Mouse (Mus musculus): ENCODE measurements around the gene Elmod3.

Elmod3 gene

DNA sequence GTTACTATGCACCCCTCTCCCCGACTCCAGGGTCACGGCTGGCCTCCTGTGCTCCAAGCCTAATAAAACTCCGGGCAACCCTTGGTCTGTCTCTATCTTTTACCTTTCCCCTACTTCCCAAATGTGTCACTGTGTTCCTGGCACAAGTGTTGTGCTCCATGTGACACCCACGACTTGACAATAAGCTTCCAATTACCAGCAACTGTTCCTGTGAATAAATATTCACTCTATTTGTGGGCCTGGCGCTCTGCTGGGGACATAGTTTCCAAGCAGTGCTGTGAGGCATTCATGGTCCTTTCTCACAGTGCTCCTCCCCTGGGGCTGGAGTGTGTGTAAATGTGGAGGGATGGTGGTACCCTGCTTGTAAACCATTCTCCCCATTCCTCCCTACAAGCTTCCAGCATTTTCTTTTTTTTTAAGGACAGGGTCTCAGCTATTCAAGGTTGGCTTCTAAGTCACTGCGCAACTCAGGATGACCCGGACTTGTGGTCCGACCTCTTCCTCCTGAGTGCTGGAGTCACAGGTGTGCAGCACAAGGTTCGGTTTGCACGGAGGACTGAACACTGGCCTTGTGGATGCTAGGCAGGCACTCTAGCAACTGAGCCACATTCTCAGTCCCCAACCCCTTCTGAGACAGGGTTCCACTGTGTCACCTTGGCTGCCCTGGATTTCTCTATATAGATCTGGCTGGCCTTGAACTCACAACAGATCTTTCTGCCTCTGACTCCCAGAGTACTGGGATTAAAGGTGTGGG is 27.4 kb downstream of the Elmod3 start:
- in situ Hi-C loops (cut with MboI, MseI), result no loop called here

DNA sequence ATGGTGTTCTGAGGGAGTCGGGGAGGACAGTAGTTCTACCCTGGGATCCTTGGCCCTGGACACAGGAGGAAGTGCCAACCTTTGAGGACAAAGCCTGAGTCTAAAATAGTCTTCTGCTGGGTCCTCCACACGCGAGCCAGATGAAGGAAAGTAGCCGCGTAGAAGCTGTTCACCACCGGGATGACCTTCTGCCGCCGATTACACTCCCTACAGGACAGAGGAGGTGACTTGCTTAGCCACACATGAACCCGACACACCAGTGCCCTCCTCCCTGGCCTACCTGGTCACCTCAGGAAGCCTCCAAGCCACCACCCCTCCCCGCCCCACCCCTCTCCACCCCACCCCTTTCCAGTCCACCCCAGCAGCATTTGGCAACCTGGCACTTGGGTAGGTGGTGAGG is 29.5 kb downstream of the Elmod3 start:
- in situ Hi-C loops (cut with MboI, MseI), result loop anchor here (5.0 kb wide), 1 partner anchor 141 kb away; no protein-coding TSS in a partner anchor

DNA sequence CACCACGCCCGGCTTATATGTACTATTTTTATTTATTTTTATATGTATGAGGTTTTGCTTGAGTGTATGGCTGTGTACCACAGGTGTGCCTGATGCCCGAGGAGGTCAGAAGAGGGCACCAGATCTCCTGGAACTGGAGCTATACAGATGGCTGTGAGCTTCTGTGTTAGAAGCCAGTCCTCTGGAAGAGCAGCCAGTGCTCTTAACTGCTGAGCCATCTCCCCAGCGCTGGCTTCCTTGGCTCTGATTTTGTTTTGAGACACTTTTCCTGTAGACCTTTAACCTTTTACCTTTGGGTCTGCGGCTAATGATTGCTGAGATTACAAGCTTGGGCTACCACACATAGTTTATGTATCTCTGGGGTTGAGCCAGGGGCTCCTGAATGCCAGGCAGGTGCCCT is 30.7 kb downstream of the Elmod3 start:
- in situ Hi-C loops (cut with MboI, MseI), result loop anchor here (5.0 kb wide), 1 partner anchor 140 kb away; no protein-coding TSS in a partner anchor

DNA sequence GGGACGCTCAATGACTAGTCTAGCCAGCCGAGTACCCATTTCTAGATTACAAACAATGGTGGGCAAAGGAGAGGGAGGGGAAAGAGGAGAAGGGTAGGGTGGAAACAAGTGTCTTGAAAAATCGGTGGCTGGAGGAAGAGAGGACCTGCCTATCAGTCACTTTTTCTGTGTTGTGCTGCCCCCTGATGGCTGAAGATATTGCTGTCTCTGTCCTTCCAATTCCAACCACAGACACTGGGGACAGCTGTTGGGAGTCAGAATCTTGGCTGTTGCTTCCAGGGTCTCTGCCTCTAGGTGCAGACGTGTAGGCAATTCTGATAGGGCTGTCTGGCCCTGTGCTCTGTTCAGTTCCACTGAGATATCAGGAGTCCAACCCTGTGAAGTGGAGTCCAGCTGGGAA is 32.2 kb downstream of the Elmod3 start:
- in situ Hi-C loops (cut with MboI, MseI), result loop anchor here (5.0 kb wide), 1 partner anchor 139 kb away; no protein-coding TSS in a partner anchor

DNA sequence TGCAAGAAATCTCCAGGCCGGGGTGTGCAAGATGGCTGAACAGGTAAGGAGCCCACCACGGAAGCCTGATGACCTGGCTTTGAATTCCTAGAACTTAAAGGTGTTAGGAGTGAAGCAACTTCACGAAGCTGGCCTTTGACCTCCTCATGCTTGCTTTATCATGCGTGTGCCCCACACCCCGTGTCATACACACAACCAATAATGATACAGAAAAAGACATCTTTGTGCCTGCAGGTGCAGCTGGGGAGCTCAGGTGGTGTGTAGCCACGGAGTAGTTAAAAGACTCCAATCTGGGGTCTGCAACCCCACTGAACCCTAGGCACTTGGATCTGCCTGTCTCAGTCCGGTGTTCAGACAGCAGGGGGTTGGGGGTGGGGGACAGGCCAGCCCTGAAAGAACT is 32.7 kb downstream of the Elmod3 start:
- in situ Hi-C loops (cut with MboI, MseI), result loop anchor here (5.0 kb wide), 1 partner anchor 138 kb away; no protein-coding TSS in a partner anchor

DNA sequence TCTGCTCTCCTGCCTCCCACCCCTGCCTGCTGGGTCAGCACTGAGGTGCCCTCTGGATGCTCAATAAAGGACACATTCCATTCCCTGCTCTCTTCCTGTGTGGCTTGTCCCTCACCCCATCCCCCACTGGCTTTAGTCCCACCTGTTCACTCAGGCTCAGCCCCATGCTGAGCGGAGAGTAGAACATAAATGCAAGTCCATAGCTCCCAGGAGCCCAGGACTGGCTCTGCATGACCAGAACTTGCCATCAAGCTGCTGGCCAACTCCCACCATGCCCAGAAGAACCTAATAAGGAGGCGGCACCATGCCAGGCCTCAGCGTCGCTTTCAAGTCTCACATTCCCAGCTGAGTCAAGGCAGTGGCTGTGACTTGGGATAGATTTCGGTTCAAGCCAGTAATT is 35.3 kb downstream of the Elmod3 start:
- in situ Hi-C loops (cut with MboI, MseI), result no loop called here

DNA sequence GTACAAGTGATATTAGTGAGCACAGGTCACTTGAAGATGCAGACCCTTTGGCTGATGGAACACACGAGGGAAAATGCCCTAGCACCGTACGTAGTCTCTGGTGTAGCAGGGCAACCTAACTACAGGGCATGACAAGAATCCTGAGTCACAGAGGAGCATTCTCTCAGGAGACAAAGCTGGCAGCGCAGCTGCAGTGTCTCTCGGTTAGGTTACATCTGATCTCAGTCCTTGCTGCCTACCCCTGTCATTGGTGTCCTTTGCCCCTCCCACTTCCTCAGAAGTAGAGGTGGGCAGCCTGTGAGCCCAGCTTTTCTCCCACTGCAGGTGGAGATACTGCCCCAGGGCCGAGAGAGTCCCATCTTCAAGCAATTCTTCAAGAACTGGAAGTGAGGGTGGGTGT is 35.7 kb downstream of the Elmod3 start:
- in situ Hi-C loops (cut with MboI, MseI), result no loop called here

DNA sequence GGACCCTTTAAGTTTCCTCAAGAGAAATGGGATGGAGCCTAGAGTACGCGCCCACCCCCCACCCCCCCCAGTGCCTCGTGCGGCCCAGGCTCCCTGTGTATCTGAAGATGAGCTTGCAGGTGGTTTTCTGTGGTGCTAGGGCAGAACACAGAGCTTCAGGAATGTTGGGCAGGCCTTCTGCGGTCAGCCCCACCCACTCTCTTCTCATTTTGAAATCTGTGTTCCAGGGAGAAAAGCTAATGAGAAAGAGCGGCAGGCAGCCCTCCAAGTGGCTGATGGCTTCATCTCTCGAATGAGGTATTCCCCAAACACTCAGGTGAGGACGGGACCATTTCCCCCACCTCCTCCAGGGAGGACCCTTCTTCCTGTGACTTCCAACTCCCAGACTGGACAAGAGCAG is 37.4 kb downstream of the Elmod3 start:
- in situ Hi-C loops (cut with MboI, MseI), result no loop called here

DNA sequence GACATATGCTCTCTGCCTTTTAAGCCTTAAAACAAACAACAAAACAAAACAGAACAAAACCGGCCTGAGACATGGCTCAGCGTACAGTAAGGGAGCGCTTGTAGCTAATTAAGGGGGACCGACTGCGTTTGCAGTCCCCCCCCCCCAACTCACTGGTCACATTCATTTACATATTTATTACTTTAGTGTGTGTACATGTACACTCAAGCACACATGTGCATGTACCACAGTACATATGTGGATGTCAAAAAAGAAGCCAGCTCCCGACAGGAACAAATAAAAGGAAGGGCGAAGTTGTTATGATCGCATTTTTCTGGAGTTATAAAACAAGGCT is 45.2 kb downstream of the Elmod3 start:
- in situ Hi-C loops (cut with MboI, MseI), result no loop called here

DNA sequence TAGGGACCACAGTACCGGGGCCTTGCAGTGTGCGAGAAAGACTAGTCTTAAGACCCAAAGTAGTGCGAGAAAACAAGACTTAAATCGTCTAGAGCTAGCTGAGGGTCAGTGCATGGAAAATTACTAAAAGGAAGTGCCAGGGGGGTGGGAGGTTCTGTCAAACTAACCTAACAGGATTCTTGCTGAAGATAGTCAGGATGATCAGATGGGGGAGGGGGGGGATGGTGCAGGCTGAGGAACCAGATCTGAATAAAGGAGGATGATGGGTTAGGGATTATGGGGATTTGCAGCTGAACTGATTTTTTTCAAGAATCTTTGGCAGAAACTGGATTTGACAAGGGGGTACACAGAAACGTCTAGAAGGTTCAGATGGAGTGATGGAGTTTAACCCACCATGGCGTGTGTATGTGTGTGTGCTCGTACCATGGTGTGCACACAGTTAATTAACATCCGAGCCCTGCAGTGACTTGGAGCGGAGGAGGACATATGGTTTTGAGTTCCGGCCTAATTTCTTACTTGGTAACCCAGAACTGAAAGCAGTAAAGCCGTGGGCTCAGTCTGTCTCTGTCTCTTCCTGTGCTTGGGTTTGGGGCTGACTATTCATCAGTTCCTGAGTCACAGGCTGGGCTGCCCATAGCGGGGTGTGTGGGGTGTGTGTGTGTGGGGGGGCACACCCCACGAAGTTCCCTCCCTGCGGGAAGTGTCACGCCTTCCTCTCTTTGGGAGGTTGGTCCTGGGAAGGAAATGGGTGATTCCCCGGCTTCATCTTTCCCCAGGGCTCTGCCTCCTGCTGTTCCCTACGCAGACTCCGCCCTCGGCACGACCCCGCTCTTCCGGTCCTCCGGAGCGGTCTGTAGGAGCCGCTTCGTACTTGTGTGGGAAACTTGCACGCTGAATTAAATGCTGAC is 45.8 kb downstream of the Elmod3 start:
- in situ Hi-C loops (cut with MboI, MseI), result no loop called here

DNA sequence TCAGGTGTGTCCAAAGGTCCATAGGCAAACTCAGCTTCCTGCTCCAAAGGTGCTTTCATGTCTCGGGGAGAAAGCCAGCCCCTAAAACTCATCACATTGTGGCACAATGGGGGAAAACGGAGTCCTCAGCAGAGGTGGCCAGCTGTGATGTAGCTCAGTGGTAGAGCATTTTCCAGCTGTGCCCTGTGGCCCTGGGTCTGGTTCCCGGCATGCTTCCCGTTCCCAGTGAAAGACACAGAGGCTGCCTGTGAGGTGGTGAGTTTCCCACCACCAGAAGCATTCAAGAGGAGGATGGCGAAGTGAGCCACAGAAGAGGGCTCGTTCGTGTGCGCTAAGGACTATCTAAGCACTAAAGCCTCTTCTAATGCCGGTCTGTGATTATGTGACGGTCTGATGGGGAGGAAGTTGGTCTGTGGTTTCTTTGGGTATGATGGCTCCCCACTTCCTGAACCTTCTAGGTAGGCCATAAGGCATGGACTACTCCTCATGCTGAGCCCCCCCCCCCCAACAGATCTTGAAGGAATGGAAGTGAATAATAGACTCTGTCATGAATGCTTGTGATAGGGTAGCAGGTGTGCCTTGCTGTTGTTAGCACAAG is 47.6 kb downstream of the Elmod3 start:
- in situ Hi-C loops (cut with MboI, MseI), result no loop called here

DNA sequence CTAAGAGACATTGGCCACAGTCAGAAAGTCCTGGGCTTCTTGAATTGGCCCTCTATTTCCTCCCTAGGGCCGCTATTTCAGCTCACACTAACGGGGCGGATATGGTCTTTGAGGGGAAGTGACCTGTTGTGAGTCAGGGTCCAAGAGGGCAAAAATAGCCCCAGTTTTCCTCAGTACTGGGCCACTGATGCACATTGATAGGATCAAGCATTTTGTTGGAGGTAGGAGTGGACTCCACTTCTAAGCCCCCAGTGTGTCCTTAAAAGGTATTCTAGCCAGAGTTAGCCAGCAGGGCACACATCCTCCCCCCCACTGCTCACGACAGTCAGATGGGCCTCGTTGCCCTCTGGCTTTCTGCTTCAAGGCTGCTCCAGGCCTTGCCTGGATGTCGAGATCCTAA is 48.2 kb downstream of the Elmod3 start:
- in situ Hi-C loops (cut with MboI, MseI), result no loop called here

DNA sequence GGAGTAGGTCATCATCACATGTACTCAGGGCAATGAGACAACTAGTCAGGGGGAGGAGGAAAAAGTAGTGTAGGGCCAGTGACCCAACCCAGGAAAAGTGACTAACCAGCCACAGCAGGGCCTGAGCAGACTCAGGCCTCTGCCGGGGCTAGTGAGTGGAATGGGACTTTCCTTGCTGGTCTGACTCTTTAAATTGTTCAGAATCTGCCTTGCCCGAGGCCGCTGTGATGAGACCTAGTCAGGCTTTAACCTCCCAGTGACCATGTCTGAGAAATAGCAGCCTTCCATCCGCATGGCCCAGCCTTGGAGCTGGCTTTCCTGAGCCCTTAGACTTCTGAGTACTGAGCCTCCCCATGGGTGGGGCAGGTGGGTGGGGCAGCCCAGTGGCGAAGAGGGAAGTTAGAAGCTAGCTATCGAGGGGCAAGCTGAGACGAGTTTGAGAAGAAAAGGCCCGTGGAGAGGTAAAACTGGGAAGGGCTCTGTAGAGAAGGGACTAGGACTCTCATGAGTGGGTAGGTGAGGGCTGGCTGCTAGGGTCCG is 49.1 kb downstream of the Elmod3 start:
- in situ Hi-C loops (cut with MboI, MseI), result no loop called here

DNA sequence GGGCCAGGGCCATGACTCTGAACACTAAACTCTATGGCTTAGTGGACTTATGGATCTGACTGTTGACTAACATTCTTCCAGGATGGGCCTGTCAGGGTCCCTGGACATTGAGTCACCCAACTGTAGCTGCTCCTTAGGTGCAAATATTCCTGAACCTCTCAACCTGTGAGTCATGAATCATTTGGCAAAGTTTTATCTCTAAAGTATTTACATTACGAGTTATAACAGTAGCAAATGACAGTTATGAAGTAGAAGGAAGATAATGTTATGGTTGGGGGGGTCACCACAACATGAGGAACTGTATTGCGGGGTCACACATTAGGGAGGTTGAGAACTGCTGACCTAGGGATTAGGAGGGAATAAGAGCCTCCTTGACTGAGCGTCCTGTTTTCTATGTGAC is 50.4 kb downstream of the Elmod3 start:
- in situ Hi-C loops (cut with MboI, MseI), result no loop called here

DNA sequence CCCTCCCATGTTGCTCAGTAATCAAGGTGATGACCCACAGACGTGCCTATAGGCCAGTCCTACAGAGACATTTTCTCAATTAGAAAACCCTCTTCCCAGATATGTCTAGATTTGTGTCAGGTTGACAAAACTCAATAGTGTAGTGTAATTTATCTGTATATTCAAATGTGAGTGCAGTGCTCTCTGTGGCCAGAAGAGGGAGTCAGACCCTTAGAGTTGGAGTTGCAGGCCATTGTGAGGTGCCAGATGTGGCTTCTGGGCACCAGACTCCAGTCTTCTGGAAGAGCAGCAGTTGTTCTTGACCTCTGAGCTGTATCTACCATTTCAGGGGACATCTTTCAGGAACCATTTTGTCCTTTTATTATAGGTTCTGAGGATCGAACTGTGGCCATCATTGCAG is 51.1 kb downstream of the Elmod3 start:
- in situ Hi-C loops (cut with MboI, MseI), result no loop called here

DNA sequence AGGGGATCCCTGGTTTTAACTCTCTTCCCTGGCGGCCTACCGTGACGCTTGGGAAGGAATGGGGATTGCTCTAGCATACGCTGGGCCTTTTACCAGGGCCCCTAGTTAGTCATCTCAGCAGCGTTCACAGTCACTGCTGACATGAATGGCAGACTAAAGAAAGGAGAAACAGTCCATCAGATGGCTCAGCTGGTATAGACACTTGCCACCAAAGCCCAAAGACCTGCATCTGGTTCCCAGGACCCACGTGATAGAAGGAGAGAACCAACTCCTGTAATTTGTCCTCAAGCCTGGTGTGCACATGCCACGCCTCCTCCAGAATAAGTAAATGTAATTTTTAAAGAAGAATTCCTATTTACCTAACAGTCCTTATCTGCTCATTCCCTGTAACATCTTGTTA is 52.8 kb downstream of the Elmod3 start:
- in situ Hi-C loops (cut with MboI, MseI), result no loop called here

DNA sequence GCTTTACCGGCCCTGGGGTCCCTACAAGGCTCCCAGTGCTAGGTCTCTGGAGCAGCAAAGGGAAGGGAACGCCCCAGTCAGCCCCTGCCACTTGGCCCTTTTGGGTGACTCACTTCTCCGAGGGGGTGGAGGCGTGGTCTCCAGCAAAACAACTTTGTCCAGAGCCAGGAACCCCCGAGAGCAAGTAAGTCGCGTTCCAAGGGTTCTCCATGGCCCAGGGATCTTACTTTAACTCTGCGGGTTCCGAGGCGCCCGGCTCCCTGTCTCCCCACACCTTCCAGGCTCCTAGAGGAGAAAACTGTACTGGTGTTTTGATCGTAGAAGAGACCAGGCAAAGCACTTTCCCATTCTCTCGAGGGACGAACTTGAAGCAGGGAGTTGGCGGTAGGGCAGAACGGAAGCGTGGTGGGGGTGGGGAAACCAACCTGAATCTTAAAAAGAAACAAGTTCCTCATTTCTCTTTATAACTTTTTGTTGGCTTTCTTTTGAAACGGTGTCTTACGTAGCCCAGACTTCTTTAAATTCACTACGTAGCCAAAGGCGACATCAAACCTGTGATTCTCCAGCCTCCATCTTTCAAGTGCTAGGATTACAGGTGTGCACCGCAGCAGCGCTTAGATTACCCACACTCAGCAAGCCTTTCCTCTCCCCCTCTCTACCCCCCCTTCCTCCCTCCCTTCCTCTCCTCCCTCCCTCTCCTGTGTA is 53.8 kb downstream of the Elmod3 start, which contains the start of gene Capg:
TSS of gene Capg (plus strand) at position 109 of the 705 bp plus-strand sequence.
- in situ Hi-C loops (cut with MboI, MseI), result no loop called here

DNA sequence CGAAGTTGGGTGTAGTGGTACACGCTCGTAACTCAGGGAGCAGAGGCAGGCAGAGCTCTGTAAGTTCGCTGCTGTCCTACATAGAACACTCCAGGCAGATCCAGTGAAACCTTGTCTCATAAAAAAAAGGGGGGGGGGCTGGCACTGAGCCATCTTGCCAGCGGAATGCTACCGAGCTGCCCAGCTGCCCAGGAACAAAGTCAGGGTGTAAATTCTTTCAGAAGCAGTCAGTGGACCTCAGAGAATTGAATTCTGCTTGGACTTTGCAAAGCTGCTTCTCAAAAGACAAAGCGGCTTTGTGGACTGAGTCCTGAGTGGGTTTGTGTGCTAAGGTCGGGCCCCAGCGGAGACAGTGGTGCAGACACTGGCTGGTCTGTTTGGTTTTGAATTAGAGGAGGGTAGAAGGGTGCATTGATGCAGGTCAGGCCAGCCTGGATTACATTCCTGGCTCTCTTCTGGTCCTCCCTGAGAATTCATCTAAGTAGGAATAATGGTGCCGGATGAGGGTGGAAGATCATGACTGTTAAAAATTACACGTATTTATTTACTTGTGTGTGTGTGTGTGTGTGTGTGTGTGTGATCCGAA is 54.9 kb downstream of the Elmod3 start:
- in situ Hi-C loops (cut with MboI, MseI), result no loop called here

DNA sequence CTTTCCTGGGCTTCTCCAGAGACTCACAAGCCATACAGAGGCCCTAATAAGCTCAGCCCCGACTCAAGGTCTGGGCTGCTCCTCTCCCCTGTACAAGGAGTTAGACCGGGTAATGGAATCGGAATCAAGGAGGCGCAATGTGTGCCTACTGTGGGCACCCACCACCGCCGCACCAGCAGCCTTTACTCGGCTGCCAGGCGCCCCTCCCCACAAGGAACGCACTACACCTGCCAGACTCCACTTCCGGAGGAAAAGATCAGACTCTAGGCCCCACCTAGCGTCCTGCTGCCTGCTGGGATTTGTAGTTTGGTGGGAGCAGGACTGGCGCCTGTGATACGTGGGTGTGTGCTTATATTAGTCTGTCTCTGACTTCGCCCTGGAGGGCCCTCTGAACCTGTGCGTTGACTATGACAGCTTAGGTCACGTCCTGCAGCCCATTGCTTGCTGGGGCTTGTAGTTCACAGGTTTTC is 59.6 kb downstream of the Elmod3 start:
- in situ Hi-C loops (cut with MboI, MseI), result no loop called here

DNA sequence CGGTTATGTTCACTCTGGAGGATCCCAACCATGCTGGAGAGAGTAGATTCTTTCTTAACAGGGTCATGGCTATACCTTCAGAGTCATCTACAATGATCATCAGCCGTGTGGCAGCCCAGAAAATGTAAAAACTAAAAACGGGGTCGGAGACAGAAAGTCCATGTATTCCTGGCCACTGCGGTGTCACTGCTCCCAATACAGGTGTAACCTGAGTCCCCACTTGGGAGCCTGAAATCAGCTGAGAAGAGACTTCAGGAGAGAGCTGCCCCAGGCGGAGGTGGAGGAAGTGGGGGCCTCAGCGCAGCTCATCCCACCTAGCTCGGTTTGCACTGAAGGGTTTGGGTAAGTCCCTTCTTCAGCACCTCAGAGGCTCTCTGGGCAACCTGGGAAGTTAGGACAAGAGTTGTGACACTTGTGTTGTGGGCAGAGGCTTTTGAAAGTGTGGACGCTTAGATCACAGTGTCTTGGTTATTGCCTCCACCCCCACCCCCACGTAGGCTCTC is 60.2 kb downstream of the Elmod3 start:
- in situ Hi-C loops (cut with MboI, MseI), result no loop called here

DNA sequence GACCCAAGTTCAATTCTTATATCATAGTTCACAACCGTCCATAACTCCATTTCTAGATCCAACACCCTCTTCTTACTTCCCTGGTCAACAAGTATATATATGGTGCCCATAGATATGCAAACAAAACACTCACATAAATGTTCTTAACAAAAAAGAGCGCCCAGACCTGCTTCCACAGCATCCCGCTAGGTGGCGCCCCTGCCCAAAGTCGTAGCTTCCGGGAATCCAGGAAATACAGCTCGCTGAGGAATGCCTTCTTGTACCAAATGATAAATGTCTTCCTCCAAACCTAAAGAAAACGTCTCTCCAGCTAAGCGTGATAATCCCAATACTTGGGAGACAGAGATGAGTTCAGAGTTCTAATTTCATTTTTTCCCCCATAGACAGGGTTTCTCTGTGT is 63.0 kb downstream of the Elmod3 start:
- in situ Hi-C loops (cut with MboI, MseI), result no loop called here
